Mouse (Mus musculus) MEL (cell line): ENCODE measurements around the gene Lactbl1. TPM values are rescaled to one million over a fixed set of nuclear protein-coding genes. Genes with fewer than 3 reads are reported as not detected.

Source experiments
- DNase-seq: peaks from one replicate; pipeline ENCODE4 v3.0.0; 2011; ENCODE audit warnings: low read depth, low spot score
- H3K27ac ChIP-seq: 2 replicates; pipeline ENCODE4 v1.5.1; 2012; ENCODE audit warnings: low read depth, mild to moderate bottlenecking, control low read depth, low read length, moderate library complexity; ENCODE audit not compliant: control insufficient read depth
- H3K27me3 ChIP-seq, 2 experiments: fragments of 150-350 bp in 1 of 2; sonication (generic) in 1 of 2; 2 replicates each; pipeline ENCODE4 v1.6.1; 2012; ENCODE audit warnings: low read length in 2 of 2, mild to moderate bottlenecking in 2 of 2, improper control_type of control experiment in 1 of 2, moderate library complexity in 1 of 2; ENCODE audit not compliant: insufficient read depth in 2 of 2, control insufficient read depth in 1 of 2
- H3K36me3 ChIP-seq, 2 experiments: 2 replicates each; pipeline ENCODE4 v1.6.1; 2012 to 2014; ENCODE audit warnings: low read length in 2 of 2, improper control_type of control experiment in 1 of 2, inconsistent platforms in 1 of 2, mild to moderate bottlenecking in 1 of 2; ENCODE audit not compliant: insufficient read depth in 2 of 2, control insufficient read depth in 1 of 2
- H3K4me1 ChIP-seq, 2 experiments: fragments of 150-350 bp in 1 of 2; sonication (generic) in 1 of 2; 2 replicates each; pipeline ENCODE4 v1.6.1; 2012; ENCODE audit warnings: low read length in 2 of 2, improper control_type of control experiment in 1 of 2, mild to moderate bottlenecking in 1 of 2; ENCODE audit not compliant: insufficient read depth in 2 of 2, control insufficient read depth in 1 of 2
- H3K4me3 ChIP-seq, 2 experiments: fragments of 150-350 bp in 1 of 2; sonication (generic) in 1 of 2; 2 replicates each; pipeline ENCODE4 v1.5.1; 2012; ENCODE audit warnings: low read depth in 2 of 2, low read length in 2 of 2, mild to moderate bottlenecking in 2 of 2, moderate library complexity in 2 of 2, control low read depth in 1 of 2, improper control_type of control experiment in 1 of 2; ENCODE audit not compliant: control insufficient read depth in 1 of 2, insufficient read depth in 1 of 2
- H3K79me2 ChIP-seq: 2 replicates; pipeline ENCODE4 v1.6.1; 2012; ENCODE audit warnings: mild to moderate bottlenecking, low read length, moderate library complexity; ENCODE audit not compliant: control insufficient read depth, poor library complexity, insufficient read depth
- H3K9ac ChIP-seq: 2 replicates; pipeline ENCODE4 v1.6.1; 2012; ENCODE audit warnings: low read depth, mild to moderate bottlenecking, control low read depth, low read length, moderate library complexity; ENCODE audit not compliant: control insufficient read depth, poor library complexity, severe bottlenecking
- H3K9me3 ChIP-seq: fragments of 150-350 bp; sonication (generic); replicated peaks from 2 replicates; pipeline ENCODE4 v1.6.1; 2012; ENCODE audit warnings: mild to moderate bottlenecking, low read length, improper control_type of control experiment, moderate library complexity; ENCODE audit not compliant: insufficient read depth
- BHLHE40 ChIP-seq: IDR thresholded peaks from 2 replicates; pipeline ENCODE4 v1.6.1; 2012; ENCODE audit warnings: low read depth, mild to moderate bottlenecking, inconsistent platforms, low read length, improper control_type of control experiment, borderline replicate concordance
- CHD1 ChIP-seq: IDR thresholded peaks from 2 replicates; pipeline ENCODE4 v1.6.1; 2012; ENCODE audit warnings: low read depth, mild to moderate bottlenecking, inconsistent platforms, low read length, improper control_type of control experiment
- E2F4 ChIP-seq: IDR thresholded peaks from 2 replicates; pipeline ENCODE4 v1.6.1; 2011; ENCODE audit warnings: low read depth, low read length, improper control_type of control experiment, borderline replicate concordance
- ETS1 ChIP-seq: IDR thresholded peaks from 2 replicates; pipeline ENCODE4 v1.6.1; 2012; ENCODE audit warnings: low read depth, mild to moderate bottlenecking, inconsistent platforms, low read length, improper control_type of control experiment, moderate library complexity
- GABPA ChIP-seq: IDR thresholded peaks from 2 replicates; pipeline ENCODE4 v1.6.1; 2012; ENCODE audit warnings: low read depth, mild to moderate bottlenecking, inconsistent platforms, low read length, improper control_type of control experiment, moderate library complexity
- GATA1 ChIP-seq: IDR thresholded peaks from 2 replicates; pipeline ENCODE4 v1.6.1; 2011; ENCODE audit warnings: low read depth, low read length, improper control_type of control experiment
- KAT2A ChIP-seq: conservative IDR thresholded peaks from 2 replicates; pipeline ENCODE4 v1.6.1; 2012; ENCODE audit warnings: low read depth, low read length, improper control_type of control experiment, inconsistent platforms
- MAFK ChIP-seq: IDR thresholded peaks from 2 replicates; pipeline ENCODE4 v1.6.1; 2011; ENCODE audit warnings: low read depth, mild to moderate bottlenecking, low read length, improper control_type of control experiment, borderline replicate concordance
- MAX ChIP-seq: IDR thresholded peaks from 2 replicates; pipeline ENCODE4 v1.6.1; 2011; ENCODE audit warnings: low read length, improper control_type of control experiment
- MXI1 ChIP-seq: IDR thresholded peaks from 2 replicates; pipeline ENCODE4 v1.6.1; 2011; ENCODE audit warnings: mild to moderate bottlenecking, low read depth, low read length, improper control_type of control experiment
- MYB ChIP-seq: IDR thresholded peaks from 2 replicates; pipeline ENCODE4 v1.6.1; 2011; ENCODE audit warnings: mild to moderate bottlenecking, low read depth, low read length, improper control_type of control experiment
- NRF1 ChIP-seq: IDR thresholded peaks from 2 replicates; pipeline ENCODE4 v1.6.1; 2014; ENCODE audit warnings: low read depth, mild to moderate bottlenecking, inconsistent platforms, low read length, improper control_type of control experiment, moderate library complexity; ENCODE audit not compliant: poor library complexity, insufficient read depth, severe bottlenecking
- POLR2A ChIP-seq, 2 experiments: IDR thresholded peaks; 2 replicates each; pipeline ENCODE4 v1.6.1; 2011 to 2012; ENCODE audit warnings: low read length in 2 of 2, mild to moderate bottlenecking in 2 of 2, control low read depth in 1 of 2, improper control_type of control experiment in 1 of 2, low read depth in 1 of 2, moderate library complexity in 1 of 2; ENCODE audit not compliant: control insufficient read depth in 1 of 2, insufficient read depth in 1 of 2, poor library complexity in 1 of 2
- POLR2AphosphoS5 ChIP-seq: IDR thresholded peaks from 2 replicates; pipeline ENCODE4 v1.6.1; 2012; ENCODE audit warnings: low read depth, borderline replicate concordance, mild to moderate bottlenecking, inconsistent platforms, low read length, moderate library complexity, mixed read lengths
- RAD21 ChIP-seq: IDR thresholded peaks from 2 replicates; pipeline ENCODE4 v1.6.1; 2011; ENCODE audit warnings: mild to moderate bottlenecking, low read depth, low read length, improper control_type of control experiment
- SIN3A ChIP-seq: IDR thresholded peaks from 2 replicates; pipeline ENCODE4 v1.6.1; 2012; ENCODE audit warnings: low read length, improper control_type of control experiment, inconsistent platforms
- SMC3 ChIP-seq: IDR thresholded peaks from 2 replicates; pipeline ENCODE4 v1.6.1; 2011; ENCODE audit warnings: low read depth, low read length, improper control_type of control experiment
- TAL1 ChIP-seq: IDR thresholded peaks from 2 replicates; pipeline ENCODE4 v1.6.1; 2012; ENCODE audit warnings: mild to moderate bottlenecking, inconsistent platforms, low read length, moderate library complexity, mixed read lengths
- TBP ChIP-seq: IDR thresholded peaks from 2 replicates; pipeline ENCODE4 v1.8.0; 2011; ENCODE audit warnings: low read depth, low read length, improper control_type of control experiment
- ZKSCAN1 ChIP-seq: IDR thresholded peaks from 2 replicates; pipeline ENCODE4 v1.6.1; 2012; ENCODE audit warnings: low read depth, mild to moderate bottlenecking, inconsistent platforms, low read length, improper control_type of control experiment, moderate library complexity
- polyA plus RNA-seq, 2 experiments: library from polyadenylated mRNA; stranded (reverse) in 1 of 2; unstranded in 1 of 2; fragments of >175 nt in 1 of 2; fragments of >200 nt in 1 of 2; gene quantifications; 2 replicates each; pipeline versions ENCODE4 v1.2.1 to v1.2.4; 2012; ENCODE audit warnings: low replicate concordance in 2 of 2, low read depth in 1 of 2; ENCODE audit not compliant: insufficient read length in 2 of 2, insufficient read depth in 1 of 2, missing spikeins in 1 of 2
- total RNA-seq: library from RNA; depleted of rRNA; stranded (reverse); fragments of 300-350 nt; gene quantifications from 2 replicates; pipeline ENCODE4 v1.2.3, GENCODE M21; 2012

The Lactbl1 gene
- total and polyA plus RNA-seq, 3 experiments: not detected

- Histone ChIP-seq H3K4me1 (peaks cover 19 to 22% of the 10 kb centered on the region in 2 experiments), H3K79me2 (peaks cover 40% of the 10 kb centered on the region), H3K9ac (no peak overlapping the region), H3K27me3 (no peaks in the 10 kb centered on the region), H3K9me3 (no peaks in the 10 kb centered on the region), H3K36me3 (peaks cover 6 to 19% of the 10 kb centered on the region in 2 experiments), H3K4me3 (no peak overlapping the region), H3K27ac (no peak overlapping the region)
- peak; percentile 72 for DNase-seq
- TF ChIP-seq ZKSCAN1 (no peak), RAD21 (no peak), GATA1 (peak; percentile 28; the same call in 1 of the 2 replicates), KAT2A (no peak)
These were observed 30.3 kb upstream of the Lactbl1 start for GRCm38 (mm10) chr4:136592111-136592510.

GRCm38 (mm10) chr4:136594006-136594405, 28.4 kb upstream of the Lactbl1 start:
- Histone ChIP-seq H3K9ac (no peak overlapping the region), H3K27ac (no peak overlapping the region), H3K36me3 (peaks cover 6 to 20% of the 10 kb centered on the region in 2 experiments), H3K4me1 (peaks cover 14 to 16% of the 10 kb centered on the region in 2 experiments), H3K9me3 (no peaks in the 10 kb centered on the region), H3K4me3 (no peak overlapping the region), H3K27me3 (no peaks in the 10 kb centered on the region), H3K79me2 (peaks cover 42% of the 10 kb centered on the region)
- TF ChIP-seq TBP (no peak), MXI1 (no peak), POLR2AphosphoS5 (no peak), ETS1 (no peak), BHLHE40 (no peak), POLR2A (IDR thresholded peaks at IDR 0.05; ENCODE audit: control insufficient read depth in 1 of 2, insufficient read depth in 1 of 2, low read depth in 1 of 2, low read length in 2 of 2, poor library complexity in 1 of 2) (no peak), GABPA (no peak)
- DNase-seq: no peak

- Histone ChIP-seq H3K79me2 (peaks cover 43% of the 10 kb centered on the region), H3K9ac (no peak overlapping the region), H3K4me1 (peaks cover 12 to 14% of the 10 kb centered on the region in 2 experiments), H3K27me3 (no peaks in the 10 kb centered on the region), H3K27ac (no peak overlapping the region), H3K4me3 (no peak overlapping the region), H3K36me3 (peaks cover 3 to 17% of the 10 kb centered on the region in 2 experiments), H3K9me3 (no peaks in the 10 kb centered on the region)
- no peak for DNase-seq
- no peak for TF ChIP-seq NRF1
- TF ChIP-seq MAX: no peak
- TF ChIP-seq ZKSCAN1: no peak
- TF ChIP-seq SMC3: no peak
- no peak for TF ChIP-seq GATA1
- TF ChIP-seq E2F4: no peak
- TF ChIP-seq MAFK: no peak
- no peak for TF ChIP-seq BHLHE40
- no peak for TF ChIP-seq POLR2AphosphoS5
- no peak for TF ChIP-seq KAT2A
- TF ChIP-seq MYB: no peak
- TF ChIP-seq CHD1: no peak
- no peak for TF ChIP-seq TAL1
- TF ChIP-seq SIN3A: no peak
These were observed 27.2 kb upstream of the Lactbl1 start for GRCm38 (mm10) chr4:136595221-136595620.
